Mouse (Mus musculus) common myeloid progenitor, adult 5-6 weeks (primary cell): ENCODE measurements around the gene Fam189a2. TPM values are rescaled to one million over a fixed set of nuclear protein-coding genes. Genes with fewer than 3 reads are reported as not detected.

ENCODE experiments used
- ATAC-seq: replicated peaks from 2 replicates; pipeline ENCODE4 v1.8.0; 2016; ENCODE audit warnings: low read depth, mild to moderate bottlenecking, moderate TSS enrichment, inconsistent platforms; ENCODE audit not compliant: poor library complexity, severe bottlenecking
- total RNA-seq: library from RNA; stranded (forward); fragments of 200-1000, 187-1606 nt; gene quantifications from 2 replicates; pipeline ENCODE4 v1.2.3, GENCODE M21; 2017

Fam189a2 gene
- total RNA-seq, 1 experiment from 2014 or later = not detected

GRCm38 (mm10) chr19:23984186-23984585 lies 46.6 kb downstream of the Fam189a2 start:
- no peak for ATAC-seq

- ATAC-seq = no peak
These were observed 50.2 kb downstream of the Fam189a2 start for GRCm38 (mm10) chr19:23980598-23980997.

- no peak for ATAC-seq
These were observed 52.8 kb downstream of the Fam189a2 start for GRCm38 (mm10) chr19:23977901-23978443.

GRCm38 (mm10) chr19:23972881-23973649 lies 57.8 kb downstream of the Fam189a2 start:
- ATAC-seq = no peak

GRCm38 (mm10) chr19:23971391-23971790 lies 59.4 kb downstream of the Fam189a2 start:
- ATAC-seq = no peak

- ATAC-seq = no peak
These were observed 60.4 kb downstream of the Fam189a2 start for GRCm38 (mm10) chr19:23970374-23970773.

GRCm38 (mm10) chr19:23968862-23969225 lies 62.0 kb downstream of the Fam189a2 start:
- no peak for ATAC-seq

- no peak for ATAC-seq
These were observed 62.5 kb downstream of the Fam189a2 start for GRCm38 (mm10) chr19:23968125-23968861.

GRCm38 (mm10) chr19:23967156-23967555 lies 63.7 kb downstream of the Fam189a2 start:
- ATAC-seq = no peak

- no peak for ATAC-seq
These were observed 64.4 kb downstream of the Fam189a2 start for GRCm38 (mm10) chr19:23966376-23966775.

- ATAC-seq = no peak
These were observed 66.4 kb downstream of the Fam189a2 start for GRCm38 (mm10) chr19:23964401-23964910.

GRCm38 (mm10) chr19:23961516-23961915 lies 69.3 kb downstream of the Fam189a2 start:
- ATAC-seq = peak; percentile 90

- no peak for ATAC-seq
These were observed 69.9 kb downstream of the Fam189a2 start for GRCm38 (mm10) chr19:23960831-23961447.

GRCm38 (mm10) chr19:23960275-23960674 lies 70.5 kb downstream of the Fam189a2 start:
- no peak for ATAC-seq

GRCm38 (mm10) chr19:23959870-23960269 lies 70.9 kb downstream of the Fam189a2 start:
- no peak for ATAC-seq

GRCm38 (mm10) chr19:23958925-23959324 lies 71.9 kb downstream of the Fam189a2 start:
- no peak for ATAC-seq

- ATAC-seq = no peak
These were observed 73.3 kb downstream of the Fam189a2 start for GRCm38 (mm10) chr19:23957563-23957962.

GRCm38 (mm10) chr19:23956299-23956975 lies 74.4 kb downstream of the Fam189a2 start:
- ATAC-seq = no peak

- ATAC-seq = no peak
These were observed 75.4 kb downstream of the Fam189a2 start for GRCm38 (mm10) chr19:23955461-23955860.
